Mouse (Mus musculus) C2C12 (cell line): ENCODE results near the gene Dirc2.

ENCODE experiments used
- CEBPB ChIP-seq: IDR thresholded peaks from one replicate; pipeline ENCODE4 v1.6.1; 2011; ENCODE audit warnings: low read depth, mild to moderate bottlenecking, control low read depth, moderate library complexity
- CTCF ChIP-seq: IDR thresholded peaks from one replicate; pipeline ENCODE4 v1.5.1; 2011; ENCODE audit not compliant: control insufficient read depth, insufficient read depth, insufficient read length
- FOSL1 ChIP-seq: IDR thresholded peaks from one replicate; pipeline ENCODE4 v1.8.0; 2011; ENCODE audit warnings: mild to moderate bottlenecking, low read length; ENCODE audit not compliant: poor library complexity, insufficient read depth, severe bottlenecking
- MAX ChIP-seq: IDR thresholded peaks from one replicate; pipeline ENCODE4 v1.6.1; 2011; ENCODE audit warnings: mild to moderate bottlenecking, control low read depth
- MYOG ChIP-seq: IDR thresholded peaks from one replicate; pipeline ENCODE4 v1.6.1; 2011; ENCODE audit not compliant: control insufficient read depth, insufficient read length; ENCODE audit errors: extremely low read depth

GRCm38 (mm10) chr16:35763590-35764296, 5.4 kb downstream of the Dirc2 start:
- TF ChIP-seq CTCF (no peak), MYOG (no peak), MAX (no peak), FOSL1 (no peak), CEBPB (no peak)
